Mouse (Mus musculus) lung, adult 18-20 months (tissue): ENCODE results near the gene Jdp2.
"Not testable (repeated sequence)": the region's sequence is repeated elsewhere in the genome, so short reads cannot be mapped to it uniquely, and the experiment has no call there.

ENCODE experiments used
- DNase-seq, 2 experiments: peaks; one replicate each; pipeline ENCODE4 v3.0.0; 2022; ENCODE audit warnings: mixed read lengths in 2 of 2

The Jdp2 gene

GRCm38 (mm10) chr12:85639326-85640008 is 40.6 kb downstream of the Jdp2 start:
- DNase-seq: peak; percentile 92 to 94

GRCm38 (mm10) chr12:85640852-85641563 is 42.2 kb downstream of the Jdp2 start:
- DNase-seq: peak in 1 of 2 experiments; percentile 22

- DNase-seq: no peak
These were observed 42.7 kb downstream of the Jdp2 start for GRCm38 (mm10) chr12:85641564-85641931.

GRCm38 (mm10) chr12:85643735-85644134 is 44.9 kb downstream of the Jdp2 start:
- DNase-seq: peak; percentile 55

- peak; percentile 50 to 68 for DNase-seq
These were observed 46.8 kb downstream of the Jdp2 start for GRCm38 (mm10) chr12:85645664-85646063.

GRCm38 (mm10) chr12:85647346-85647745 is 48.5 kb downstream of the Jdp2 start:
- DNase-seq: peak; percentile 42 to 56

- no peak for DNase-seq
These were observed 49.1 kb downstream of the Jdp2 start for GRCm38 (mm10) chr12:85647955-85648354.

- DNase-seq: peak; percentile 28 to 33
These were observed 60.5 kb downstream of the Jdp2 start for GRCm38 (mm10) chr12:85659319-85659718.

GRCm38 (mm10) chr12:85660855-85661254 is 62.0 kb downstream of the Jdp2 start:
- DNase-seq: no peak

GRCm38 (mm10) chr12:85662232-85662631 is 63.4 kb downstream of the Jdp2 start:
- not testable (repeated sequence) for DNase-seq

- peak; percentile 72 to 80 for DNase-seq
These were observed 64.1 kb downstream of the Jdp2 start for GRCm38 (mm10) chr12:85662896-85663295.

- no peak for DNase-seq
These were observed 67.3 kb downstream of the Jdp2 start for GRCm38 (mm10) chr12:85666112-85666511.

- no peak for DNase-seq
These were observed 68.2 kb downstream of the Jdp2 start for GRCm38 (mm10) chr12:85667071-85667470.

GRCm38 (mm10) chr12:85668696-85669095 is 69.9 kb downstream of the Jdp2 start:
- DNase-seq: no peak

GRCm38 (mm10) chr12:85670080-85670479 is 71.3 kb downstream of the Jdp2 start:
- DNase-seq: no peak

GRCm38 (mm10) chr12:85673914-85674313 is 75.1 kb downstream of the Jdp2 start:
- no peak for DNase-seq

GRCm38 (mm10) chr12:85679117-85679516 is 80.3 kb downstream of the Jdp2 start:
- no peak for DNase-seq

- no peak for DNase-seq
These were observed 81.0 kb downstream of the Jdp2 start for GRCm38 (mm10) chr12:85679808-85680207.

GRCm38 (mm10) chr12:85682328-85682727 is 83.5 kb downstream of the Jdp2 start:
- no peak for DNase-seq

- DNase-seq: peak; percentile 57 to 64
These were observed 85.8 kb downstream of the Jdp2 start for GRCm38 (mm10) chr12:85684411-85685275.

GRCm38 (mm10) chr12:85686466-85687216 is 87.8 kb downstream of the Jdp2 start, which contains the start of gene Batf:
Gene Batf (plus strand): TSS chr12:85686669.
- DNase-seq: peak; percentile 44 to 45

- DNase-seq: peak in 1 of 2 experiments; percentile 14
These were observed 88.3 kb downstream of the Jdp2 start for GRCm38 (mm10) chr12:85687217-85687533.

- no peak for DNase-seq
These were observed 89.0 kb downstream of the Jdp2 start for GRCm38 (mm10) chr12:85687846-85688245.
